Mouse (Mus musculus): ENCODE results near the gene Ssxb1.
"Not testable (repeated sequence)": the region's sequence is repeated elsewhere in the genome, so short reads cannot be mapped to it uniquely, and the experiment has no call there.

Gene Ssxb1

GRCm38 (mm10) chrX:8413005-8413404 lies at the start of gene Ssxb1:
TSS of gene Ssxb1 (plus strand) at chrX:8413305.
- not testable (repeated sequence) for DNase-seq (ENCODE audit: low spot score in 2 of 2)

DNA sequence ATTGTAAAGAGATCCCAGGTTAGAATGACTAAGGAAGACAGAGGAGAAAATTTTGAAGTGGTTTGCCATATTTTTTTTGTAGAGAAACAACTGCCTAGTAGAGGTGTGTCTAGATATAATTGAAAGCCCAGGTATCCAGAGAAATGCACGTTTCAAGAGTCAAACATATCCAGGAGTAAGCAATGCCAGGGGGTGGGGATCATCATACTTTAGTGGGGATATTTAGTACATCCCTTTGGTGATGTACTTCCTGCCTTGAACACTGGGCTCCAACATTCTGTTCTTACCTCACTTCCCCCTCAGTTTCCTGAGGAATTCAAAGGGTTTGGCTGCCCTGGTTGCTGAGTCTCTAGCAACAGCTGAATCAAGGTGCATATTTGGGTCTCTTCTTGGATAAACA lies 46.4 kb upstream of the Ssxb1 start, which contains the start of gene Ssxb9:
Gene Ssxb9, plus strand, starts transcription at position 301 of the 400 bp plus-strand sequence.
- DNase-seq (ENCODE audit: low spot score in 2 of 2), result not testable (repeated sequence)

GRCm38 (mm10) chrX:8461626-8462025 lies 48.5 kb downstream of the Ssxb1 start, which contains the start of gene Ssxb2:
TSS of gene Ssxb2 (minus strand) at chrX:8461726.
- DNase-seq (ENCODE audit: low spot score in 2 of 2), result not testable (repeated sequence)

Data from urinary bladder, adult 18-20 months (tissue).